Mouse (Mus musculus) c-Kit-positive CD71-positive TER-119-positive erythroid progenitor cells, embryonic 14.5 days (primary cell): Measurements from ENCODE around the gene Padi1.

ENCODE experiments used
- DNase-seq: peaks from one replicate; pipeline ENCODE4 v3.0.0-alpha.2; 2013; ENCODE audit warnings: low spot score

Gene Padi1

GRCm38 (mm10) chr4:140845666-140846065 is at the start of gene Padi1:
Gene Padi1, minus strand, starts transcription at chr4:140845778.
- no peak for DNase-seq

GRCm38 (mm10) chr4:140892163-140892530 is 46.6 kb upstream of the Padi1 start:
- no peak for DNase-seq

DNA sequence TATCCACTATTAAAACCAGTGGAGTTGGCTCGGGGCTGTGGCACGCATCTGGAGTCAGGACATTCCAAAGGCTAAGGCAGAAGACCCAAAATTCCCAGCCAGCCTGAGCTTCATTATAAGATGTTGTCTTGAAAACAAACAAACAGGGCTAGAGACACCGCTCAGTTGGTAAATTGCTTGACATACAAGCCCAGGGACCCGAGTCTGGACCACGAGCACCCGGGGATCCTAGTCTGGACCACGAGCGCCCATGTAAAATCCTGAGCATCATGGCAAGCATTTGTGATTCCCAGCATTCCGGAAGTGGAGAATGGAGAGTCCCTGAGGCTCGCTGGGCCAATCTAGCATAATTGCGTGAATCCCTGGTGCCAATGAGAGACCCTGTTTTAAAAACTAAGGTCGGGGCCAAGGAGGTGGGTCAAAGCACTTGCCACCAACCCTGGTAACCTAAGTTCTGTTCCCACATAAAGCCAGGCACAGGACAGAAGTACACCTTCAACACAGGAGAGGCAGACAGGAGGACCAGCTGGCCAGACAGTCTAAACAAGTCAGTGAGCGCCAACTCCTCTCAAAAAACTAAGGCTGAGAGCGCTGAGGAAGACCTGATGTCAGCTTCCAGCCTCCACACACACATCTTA is 46.1 kb upstream of the Padi1 start:
- no peak for DNase-seq

GRCm38 (mm10) chr4:140883852-140884251 is 38.3 kb upstream of the Padi1 start:
- no peak for DNase-seq

- DNase-seq: no peak
These were observed 37.4 kb upstream of the Padi1 start for GRCm38 (mm10) chr4:140882981-140883380.

DNA sequence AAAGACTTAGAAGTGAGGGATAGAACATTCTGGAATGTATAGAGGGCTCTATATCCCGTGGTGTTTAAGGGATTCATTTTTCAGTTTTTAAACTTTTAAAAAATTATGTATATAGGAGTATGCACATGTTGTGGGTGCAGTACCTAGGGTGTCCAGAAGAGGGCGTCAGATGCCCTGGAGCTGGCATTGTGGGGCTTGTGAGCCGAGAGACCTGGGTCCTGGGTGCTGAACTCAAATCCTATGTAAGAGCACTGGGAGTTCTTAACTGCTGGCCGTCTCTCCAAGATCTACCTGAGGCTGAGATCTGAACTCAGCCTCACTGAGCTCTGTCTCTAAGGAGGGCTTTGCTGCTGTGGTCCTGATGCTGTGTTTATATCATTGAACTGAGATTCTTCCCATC is 36.8 kb upstream of the Padi1 start:
- no peak for DNase-seq

- DNase-seq: no peak
These were observed 36.2 kb upstream of the Padi1 start for GRCm38 (mm10) chr4:140881771-140882170.

GRCm38 (mm10) chr4:140881026-140881670 is 35.6 kb upstream of the Padi1 start:
- no peak for DNase-seq

DNA sequence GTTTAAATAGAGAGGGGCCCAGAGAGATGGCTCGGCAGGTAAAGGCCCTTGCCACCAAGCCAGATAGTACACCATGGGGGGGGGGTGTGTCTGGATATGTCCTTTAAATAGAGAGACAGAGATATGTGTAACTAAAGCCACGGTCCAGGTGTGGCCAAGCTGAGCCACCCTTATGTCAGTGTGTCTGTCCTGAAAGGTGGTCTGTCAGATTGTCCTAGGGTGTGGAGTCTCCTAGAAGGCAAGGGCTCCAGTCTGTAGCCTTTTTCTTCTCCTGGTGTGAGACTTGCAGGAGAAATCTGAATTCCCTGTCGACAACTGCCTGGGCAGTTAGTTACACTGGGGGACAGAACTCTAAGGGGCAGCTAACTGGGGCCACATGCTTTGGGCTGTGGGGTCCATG is 34.6 kb upstream of the Padi1 start:
- no peak for DNase-seq

DNA sequence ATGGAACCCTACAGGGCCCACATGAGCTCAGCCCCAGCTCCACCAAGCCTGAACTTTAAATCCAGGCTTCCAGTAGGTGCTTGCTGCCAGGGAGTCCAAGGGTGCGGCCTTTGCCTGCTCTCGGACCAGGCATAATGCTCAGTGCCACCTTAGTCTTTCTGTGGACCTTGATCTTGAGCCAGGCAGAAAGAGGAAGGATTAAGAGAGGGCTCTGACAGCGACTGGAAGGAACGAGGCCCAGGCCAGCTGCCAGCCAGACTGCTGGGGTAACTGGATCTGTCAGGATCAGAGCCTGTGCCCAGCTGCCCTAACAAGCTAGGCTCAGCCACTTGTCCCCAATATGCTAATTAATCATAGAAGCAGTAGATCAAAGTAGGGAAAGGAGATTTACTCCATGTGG is 34.2 kb upstream of the Padi1 start:
- no peak for DNase-seq

- no peak for DNase-seq
These were observed 33.5 kb upstream of the Padi1 start for GRCm38 (mm10) chr4:140879116-140879515.

DNA sequence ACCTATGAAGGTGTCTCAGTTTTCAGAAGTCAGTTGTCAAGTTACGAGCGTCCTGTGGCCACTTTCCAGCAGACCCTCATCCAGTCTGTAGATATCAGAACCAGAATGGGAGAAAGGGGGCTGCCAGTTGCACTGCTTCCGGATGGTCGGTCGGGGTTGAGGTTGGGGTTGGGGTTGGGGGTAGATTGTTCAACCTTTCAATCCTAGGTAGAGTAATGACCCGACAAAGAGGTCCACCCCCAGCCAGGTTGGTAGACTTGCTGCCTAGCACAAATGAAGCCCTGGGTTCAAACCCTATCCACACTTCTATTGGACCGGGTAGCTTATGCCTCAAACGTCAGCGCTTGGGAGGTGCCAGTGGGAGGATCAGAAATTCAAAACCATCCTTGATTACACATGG is 33.1 kb upstream of the Padi1 start:
- DNase-seq: no peak

GRCm38 (mm10) chr4:140877441-140877840 is 31.9 kb upstream of the Padi1 start:
- DNase-seq: no peak

GRCm38 (mm10) chr4:140876681-140877080 is 31.1 kb upstream of the Padi1 start:
- no peak for DNase-seq

DNA sequence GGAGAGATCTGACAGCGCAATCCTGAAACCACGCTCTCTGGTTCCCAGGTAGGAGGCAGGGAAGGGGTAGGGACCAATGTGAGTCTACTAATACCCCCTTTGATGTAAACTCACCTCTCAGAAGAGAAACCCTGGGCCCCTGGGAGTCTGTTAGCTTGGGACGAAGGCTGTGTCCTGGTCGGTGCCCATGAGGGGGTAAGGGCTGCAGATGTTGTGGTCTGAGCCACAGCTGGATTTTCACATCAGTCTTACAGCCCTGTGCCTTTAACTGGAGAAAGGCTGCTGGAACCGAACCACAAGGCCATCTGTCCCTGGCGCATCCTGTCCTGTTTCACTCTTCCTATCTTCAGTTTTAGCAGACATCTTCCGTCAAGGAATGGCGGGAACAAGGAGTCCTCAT is 30.6 kb upstream of the Padi1 start:
- DNase-seq: no peak

DNA sequence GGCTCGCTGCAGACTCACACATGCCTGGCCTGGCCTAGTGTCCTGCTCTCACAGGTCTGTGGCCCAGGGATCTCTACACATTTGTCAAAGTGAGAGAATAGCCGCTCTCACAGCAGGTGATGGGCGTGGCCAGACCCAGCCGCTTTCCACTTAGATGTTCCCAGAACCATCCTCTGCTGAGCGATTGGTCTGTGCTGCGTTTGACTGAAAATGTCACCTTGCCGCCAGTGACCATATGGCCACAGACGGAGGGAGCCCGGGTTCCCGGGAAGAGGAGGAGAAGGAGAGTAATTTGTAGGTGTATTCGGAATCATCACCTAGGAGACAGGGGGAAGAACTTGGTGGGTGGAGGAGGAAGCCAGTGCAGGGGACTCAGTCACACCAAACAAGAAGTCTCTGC is 27.4 kb upstream of the Padi1 start:
- no peak for DNase-seq

DNA sequence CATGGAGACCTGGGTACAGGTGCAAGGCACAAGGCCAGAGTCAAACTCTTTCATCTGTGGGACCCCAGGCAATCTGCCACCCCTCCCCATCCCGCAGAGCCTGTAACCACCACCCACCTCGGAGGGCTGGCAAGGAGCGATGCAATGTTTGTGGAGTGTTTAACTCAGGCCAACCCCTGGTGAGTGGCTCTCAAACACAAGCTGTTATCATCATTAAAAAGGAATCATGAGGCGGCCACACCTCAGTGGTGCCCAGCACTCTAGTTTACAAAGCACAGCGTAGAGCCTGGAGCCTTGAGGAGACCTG is 27.1 kb upstream of the Padi1 start:
- no peak for DNase-seq

- DNase-seq: no peak
These were observed 26.5 kb upstream of the Padi1 start for GRCm38 (mm10) chr4:140871851-140872685.

DNA sequence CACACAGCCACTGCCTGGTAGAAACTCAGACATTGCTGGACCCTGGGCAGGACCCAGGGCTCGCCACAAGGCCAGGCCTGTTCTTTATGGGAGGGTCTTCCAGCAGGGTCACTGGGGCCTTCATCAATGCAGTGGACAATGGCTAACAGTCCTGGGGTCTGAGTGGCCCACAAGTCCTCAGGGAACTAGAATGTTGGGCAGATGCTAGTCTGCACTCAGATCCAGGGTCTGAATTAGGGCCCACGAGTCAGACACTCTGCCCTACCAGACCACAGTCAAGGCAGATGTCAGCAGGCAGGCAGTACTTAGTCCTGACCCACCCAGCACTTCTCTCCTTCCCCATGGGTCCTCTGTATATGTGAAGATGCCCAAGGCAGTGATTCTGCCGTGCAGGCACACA is 25.8 kb upstream of the Padi1 start:
- DNase-seq: no peak

GRCm38 (mm10) chr4:140870876-140871275 is 25.3 kb upstream of the Padi1 start:
- DNase-seq: no peak

DNA sequence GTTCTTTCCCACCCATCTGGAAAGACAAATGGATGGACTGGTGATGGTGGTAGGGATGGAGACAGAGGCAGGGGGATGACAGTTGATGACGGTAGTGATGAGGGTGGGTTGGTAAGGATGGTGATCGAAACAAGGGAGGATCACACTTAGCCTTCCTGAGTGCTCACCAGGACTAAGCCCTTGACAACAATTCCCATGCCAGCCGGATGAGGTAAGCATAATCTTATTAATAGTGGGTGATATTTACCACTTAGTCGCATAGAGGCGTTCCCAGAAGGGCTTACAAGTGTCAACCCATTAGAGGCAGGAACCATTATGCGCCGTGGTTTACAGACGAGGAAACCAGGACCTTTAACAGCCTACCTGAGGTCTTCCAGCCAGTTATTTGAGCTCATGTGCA is 24.4 kb upstream of the Padi1 start:
- DNase-seq: no peak

DNA sequence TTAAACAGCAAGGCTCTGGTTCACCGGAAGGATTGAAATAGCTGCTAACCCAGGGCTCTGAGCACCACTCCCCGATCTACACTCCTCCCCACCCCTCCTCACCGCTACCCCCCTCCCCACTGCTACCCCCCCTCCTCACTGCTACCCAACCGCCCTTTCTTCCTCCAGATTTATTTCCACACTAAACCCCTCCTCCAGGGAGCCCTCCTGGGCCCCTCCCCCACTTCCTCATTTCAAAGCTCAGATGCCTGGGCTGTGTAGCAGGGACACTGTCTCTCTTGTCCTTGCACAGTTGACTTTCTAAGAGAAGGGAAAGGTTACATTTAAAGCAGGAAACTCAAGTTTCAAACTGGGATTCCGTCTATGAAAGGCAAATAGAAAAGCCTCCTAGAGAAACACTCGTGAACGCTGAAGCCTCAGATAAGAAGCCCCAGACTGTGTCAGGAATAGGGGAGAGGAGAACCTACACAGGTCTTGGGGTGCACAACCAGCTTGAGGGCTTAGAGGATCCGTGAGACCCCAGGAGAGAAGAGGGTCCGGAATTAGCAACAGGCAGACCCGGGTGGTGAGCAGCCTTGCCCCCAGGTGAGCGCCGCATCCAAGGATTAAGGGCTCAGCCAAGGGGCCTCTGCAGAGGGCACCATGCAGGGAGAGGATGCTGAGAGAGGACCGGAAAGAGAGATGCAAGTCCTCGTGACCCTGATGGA is 23.1 kb upstream of the Padi1 start:
- DNase-seq: no peak
